Mouse (Mus musculus) liver, embryonic 16.5 days (tissue): Measurements from ENCODE around the gene Rph3a. TPM values are rescaled to one million over a fixed set of nuclear protein-coding genes. Genes with fewer than 3 reads are reported as not detected.
"Not testable (repeated sequence)": the region's sequence is repeated elsewhere in the genome, so short reads cannot be mapped to it uniquely, and the experiment has no call there.

Experiments
- ATAC-seq: fragments of 200-750 bp; cut with Nextera tagmentation; 2 replicates; pipeline ENCODE4 v1.8.0; 2017; ENCODE audit warnings: low read depth, mild to moderate bottlenecking, moderate number of reproducible peaks, moderate library complexity
- H3K27ac ChIP-seq: fragments of 300-500 bp; sonication (generic); 2 replicates; pipeline ENCODE4 v1.5.1; 2014; ENCODE audit warnings: mild to moderate bottlenecking, low read length
- H3K27me3 ChIP-seq: fragments of 300-500 bp; sonication (generic); 2 replicates; pipeline ENCODE4 v1.6.1; 2014; ENCODE audit warnings: low read depth, low read length, mixed read lengths; ENCODE audit not compliant: control insufficient read depth, insufficient read depth
- H3K36me3 ChIP-seq: fragments of 300-500 bp; sonication (generic); 2 replicates; pipeline ENCODE4 v1.6.1; 2014; ENCODE audit warnings: mild to moderate bottlenecking; ENCODE audit not compliant: control insufficient read depth, insufficient read depth
- H3K4me1 ChIP-seq: fragments of 300-500 bp; sonication (generic); 2 replicates; pipeline ENCODE4 v1.6.1; 2014; ENCODE audit warnings: low read depth, low read length, mixed read lengths; ENCODE audit not compliant: control insufficient read depth
- H3K4me2 ChIP-seq: fragments of 300-500 bp; sonication (generic); 2 replicates; pipeline ENCODE4 v1.6.1; 2014; ENCODE audit warnings: low read depth, low read length, mixed read lengths
- H3K4me3 ChIP-seq: fragments of 300-500 bp; sonication (generic); 2 replicates; pipeline ENCODE4 v1.5.1; 2014; ENCODE audit warnings: low read depth, mild to moderate bottlenecking, low read length
- H3K9ac ChIP-seq: fragments of 300-500 bp; sonication (generic); 2 replicates; pipeline ENCODE4 v1.6.1; 2014; ENCODE audit warnings: low read depth, low read length
- H3K9me3 ChIP-seq: fragments of 300-500 bp; sonication (generic); replicated peaks from 2 replicates; pipeline ENCODE4 v1.6.1; 2016; ENCODE audit warnings: low read length; ENCODE audit not compliant: control insufficient read depth
- WGBS: fragments of 180-500 bp; shearing (Covaris S2); extraction: QIAGEN DNeasy Blood & Tissue Kit; methylation state at CpG from one replicate; pipeline ENCODE4 v1.1.7; 2014; ENCODE audit not compliant: insufficient replicate concordance; 5-methylcytosine and 5-hydroxymethylcytosine counted together
- polyA plus RNA-seq: library from polyadenylated mRNA; unstranded; fragments of >200 nt; fragmentation: Nextera tagmentation; extraction: Ambion mirVana; gene quantifications from 2 replicates; pipeline ENCODE4 v1.2.1, GENCODE M21; 2015

Rph3a gene
- polyA plus RNA-seq, 1 experiment from 2014 or later, result not detected

DNA sequence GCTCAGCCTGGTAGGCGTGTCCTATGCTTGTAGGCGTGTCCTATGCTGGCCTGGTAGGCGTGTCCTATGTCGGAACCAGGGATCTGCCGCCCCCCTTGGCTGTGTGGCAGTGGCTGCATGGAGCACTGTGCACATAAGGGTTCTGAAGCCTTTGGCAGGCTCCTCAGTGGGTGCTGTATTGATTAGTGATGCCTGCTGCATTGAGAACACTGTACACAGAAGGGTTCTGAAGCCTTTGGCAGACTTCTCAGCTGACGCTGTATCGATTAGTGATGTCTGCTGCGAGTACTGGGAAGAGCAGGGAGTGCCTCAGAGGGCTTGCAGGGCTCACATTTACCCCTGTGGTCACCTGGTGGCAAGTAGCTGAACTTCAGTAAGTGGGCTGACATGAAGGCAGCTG lies 71.3 kb downstream of the Rph3a start:
- Histone ChIP-seq H3K4me1 (no peaks in the 10 kb centered on the region), H3K4me3 (no peak overlapping the region), H3K9ac (no peak overlapping the region), H3K9me3 (no peaks in the 10 kb centered on the region), H3K27me3 (no peaks in the 10 kb centered on the region), H3K36me3 (no peaks in the 10 kb centered on the region), H3K4me2 (no peak overlapping the region), H3K27ac (no peak overlapping the region)
- 22% methylated on average over 8 of the region's 8 CpGs for WGBS
- ATAC-seq, result no peak

DNA sequence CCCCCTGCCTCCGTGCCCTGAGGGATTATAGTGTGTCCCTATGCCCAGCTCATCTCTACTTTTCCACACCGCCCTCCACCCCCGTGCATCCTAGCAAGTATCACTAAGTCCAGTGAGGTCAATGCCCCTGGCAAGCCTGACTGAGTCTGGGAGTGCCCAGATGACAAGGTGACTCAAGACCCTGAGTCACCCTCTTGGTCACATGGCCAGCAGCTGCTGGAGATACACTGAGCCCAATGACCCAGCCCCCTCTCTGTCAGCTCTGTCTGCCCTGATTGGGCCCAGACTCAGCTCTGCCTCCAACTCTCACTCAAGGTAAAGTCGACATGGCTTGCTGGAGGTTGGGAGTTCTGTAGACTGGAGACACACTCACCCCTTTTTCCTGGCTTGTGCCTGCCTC lies 72.1 kb downstream of the Rph3a start:
- Histone ChIP-seq H3K9me3 (no peaks in the 10 kb centered on the region), H3K4me1 (no peaks in the 10 kb centered on the region), H3K36me3 (no peaks in the 10 kb centered on the region), H3K9ac (no peak overlapping the region), H3K27me3 (no peaks in the 10 kb centered on the region), H3K27ac (no peak overlapping the region), H3K4me2 (no peak overlapping the region), H3K4me3 (no peak overlapping the region)
- no peak for ATAC-seq
- 51% methylated on average over 4 of the region's 4 CpGs for WGBS

DNA sequence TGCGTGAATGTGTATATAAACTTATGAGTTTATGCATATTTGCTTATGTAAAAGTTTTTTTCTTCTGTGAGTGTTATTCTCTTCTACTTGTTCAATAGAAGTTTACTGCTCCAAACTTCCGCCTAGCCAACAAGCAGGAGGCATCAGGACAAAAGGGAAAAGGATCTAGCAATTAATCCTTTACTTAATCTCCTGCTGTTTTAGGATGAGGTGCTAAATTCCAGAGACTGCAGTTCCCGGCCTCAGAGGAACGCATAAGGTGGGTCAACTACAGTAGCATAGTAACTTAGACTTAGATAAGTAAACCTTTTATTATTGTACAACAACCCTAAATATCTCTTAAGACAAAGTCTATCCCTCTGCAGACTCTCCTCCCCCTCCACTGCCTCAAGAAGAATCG lies 75.9 kb downstream of the Rph3a start:
- H3K4me3 ChIP-seq, result no peak overlapping the region
- ATAC-seq, result no peak
- no peak overlapping the region for H3K4me2 ChIP-seq
- H3K9me3 ChIP-seq, result no peaks in the 10 kb centered on the region
- WGBS, result 26% methylated on average over 5 of the region's 5 CpGs
- H3K4me1 ChIP-seq, result no peaks in the 10 kb centered on the region
- no peaks in the 10 kb centered on the region for H3K27me3 ChIP-seq
- no peak overlapping the region for H3K9ac ChIP-seq
- H3K27ac ChIP-seq, result no peak overlapping the region
- H3K36me3 ChIP-seq, result no peaks in the 10 kb centered on the region

DNA sequence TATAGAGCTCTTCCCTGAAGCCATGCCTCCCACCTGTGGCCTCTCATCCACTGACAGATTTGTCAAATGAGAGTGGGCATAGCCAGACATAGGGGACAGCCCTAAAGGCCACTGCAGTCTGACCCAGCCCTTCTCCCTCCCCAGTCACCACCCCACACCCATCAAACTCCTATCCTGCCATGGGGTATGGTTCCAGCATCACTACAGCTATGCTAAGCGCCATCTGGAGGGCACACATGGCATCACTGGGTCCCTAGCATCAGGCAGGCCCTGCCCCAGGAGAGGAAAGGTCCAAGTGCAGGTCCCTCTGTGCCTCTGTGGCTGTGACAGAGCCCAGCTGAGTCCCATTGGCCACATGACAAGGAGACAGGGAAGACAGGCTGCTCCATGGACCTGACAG lies 82.9 kb downstream of the Rph3a start:
- no peak for ATAC-seq
- H3K27ac ChIP-seq, result no peak overlapping the region
- WGBS, result 11% methylated on average over 1 of the region's 1 CpGs
- H3K4me2 ChIP-seq, result no peak overlapping the region
- H3K9ac ChIP-seq, result no peak overlapping the region
- H3K36me3 ChIP-seq, result no peaks in the 10 kb centered on the region
- H3K9me3 ChIP-seq, result no peaks in the 10 kb centered on the region
- H3K27me3 ChIP-seq, result no peaks in the 10 kb centered on the region
- H3K4me3 ChIP-seq, result no peak overlapping the region
- H3K4me1 ChIP-seq, result no peaks in the 10 kb centered on the region

DNA sequence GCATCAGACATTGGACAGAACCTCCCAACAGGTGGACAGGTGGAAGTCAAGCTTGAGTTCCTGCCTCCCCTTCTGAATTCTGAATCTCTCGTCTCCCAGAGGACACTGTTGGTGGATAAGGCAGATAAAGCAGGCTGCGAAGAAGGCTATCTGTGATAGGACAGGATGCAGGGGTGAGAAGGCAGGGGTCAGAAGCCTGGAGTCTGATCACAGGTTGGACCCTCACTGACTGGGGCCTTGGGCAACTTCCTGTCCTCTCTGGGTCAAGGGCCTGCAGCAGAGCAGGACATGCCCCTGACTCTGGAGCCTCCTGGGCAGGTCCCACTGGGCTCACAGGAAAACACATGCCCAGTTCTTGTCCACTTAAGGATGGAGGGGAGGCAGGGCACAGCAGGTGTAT lies 83.6 kb downstream of the Rph3a start:
- WGBS, result 42% methylated on average over 2 of the region's 2 CpGs
- H3K36me3 ChIP-seq, H3K9me3 ChIP-seq, H3K4me1 ChIP-seq, ATAC-seq, H3K4me3 ChIP-seq, H3K27ac ChIP-seq, H3K27me3 ChIP-seq, H3K4me2 ChIP-seq, H3K9ac ChIP-seq: not testable (repeated sequence)

DNA sequence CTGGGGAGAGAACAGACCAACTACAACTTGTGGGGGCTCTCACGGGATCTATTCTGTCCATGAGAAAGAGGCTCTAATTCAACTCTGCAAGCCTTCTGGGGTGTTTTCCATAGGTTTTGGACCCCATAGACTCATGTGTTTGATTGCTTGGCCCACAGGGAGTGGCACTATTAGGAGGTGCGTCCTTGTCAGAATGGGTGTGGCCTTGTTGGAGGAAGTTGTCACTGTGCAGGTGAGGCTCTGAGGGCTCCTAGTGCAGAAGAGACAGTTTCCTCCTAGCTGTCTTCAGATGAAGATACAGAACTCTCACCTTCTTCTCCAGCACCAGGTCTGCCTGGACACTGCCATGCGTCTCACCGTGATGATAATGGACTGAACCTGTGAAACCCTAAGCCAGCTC lies 85.4 kb downstream of the Rph3a start:
- not testable (repeated sequence) for H3K4me2 ChIP-seq, H3K36me3 ChIP-seq, H3K4me1 ChIP-seq, H3K9ac ChIP-seq, H3K9me3 ChIP-seq, H3K27ac ChIP-seq, ATAC-seq, H3K4me3 ChIP-seq, H3K27me3 ChIP-seq
- WGBS, result 63% methylated on average over 4 of the region's 4 CpGs

DNA sequence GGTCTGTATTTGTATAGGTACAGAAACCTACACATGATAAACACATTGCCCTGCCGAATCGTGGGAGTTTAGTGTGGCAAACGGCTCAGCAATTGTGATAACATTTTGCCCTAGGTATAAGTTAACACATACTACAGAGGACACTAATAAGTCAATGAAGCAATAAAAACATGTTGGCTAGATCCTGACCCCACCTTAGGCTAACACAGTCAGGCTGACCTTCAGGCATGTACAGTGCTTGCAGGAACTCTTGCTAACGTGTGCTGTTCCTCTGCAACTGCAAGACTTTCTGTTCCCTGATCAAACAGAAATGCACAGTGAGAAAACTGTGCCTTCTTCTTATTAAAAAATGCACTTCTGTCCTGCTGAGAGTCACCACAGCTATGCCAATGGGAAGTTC lies 85.9 kb downstream of the Rph3a start:
- H3K27ac ChIP-seq, result no peak overlapping the region
- ATAC-seq, result no peak
- H3K36me3 ChIP-seq, result no peaks in the 10 kb centered on the region
- H3K27me3 ChIP-seq, result no peaks in the 10 kb centered on the region
- no peak overlapping the region for H3K4me3 ChIP-seq
- no peaks in the 10 kb centered on the region for H3K9me3 ChIP-seq
- no peak overlapping the region for H3K4me2 ChIP-seq
- WGBS, result 53% methylated on average over 4 of the region's 4 CpGs
- H3K9ac ChIP-seq, result no peak overlapping the region
- no peaks in the 10 kb centered on the region for H3K4me1 ChIP-seq

DNA sequence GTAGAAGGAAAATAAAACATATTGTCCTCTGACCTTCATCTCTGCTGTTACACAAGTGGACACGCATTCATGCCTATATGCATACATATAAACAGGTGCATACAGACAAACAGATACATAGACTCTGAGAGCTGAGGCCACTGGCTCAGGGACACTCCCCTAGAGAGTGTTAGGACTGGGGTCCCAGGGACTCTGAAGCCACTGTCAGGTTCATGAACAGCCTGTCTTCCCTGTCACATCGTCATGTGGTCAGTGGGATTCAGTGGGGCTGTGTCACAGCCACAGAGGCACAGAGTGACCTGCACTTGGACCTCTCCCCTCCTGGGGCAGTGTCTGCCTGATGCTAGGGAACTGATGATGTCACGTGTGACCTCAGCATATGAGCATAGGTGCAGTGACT lies 89.6 kb downstream of the Rph3a start:
- Histone ChIP-seq H3K4me2 (no peak overlapping the region), H3K27ac (no peak overlapping the region), H3K4me1 (no peaks in the 10 kb centered on the region), H3K9me3 (no peaks in the 10 kb centered on the region), H3K9ac (no peak overlapping the region), H3K27me3 (no peaks in the 10 kb centered on the region), H3K36me3 (no peaks in the 10 kb centered on the region), H3K4me3 (no peak overlapping the region)
- WGBS, result 50% methylated on average over 3 of the region's 3 CpGs
- no peak for ATAC-seq

DNA sequence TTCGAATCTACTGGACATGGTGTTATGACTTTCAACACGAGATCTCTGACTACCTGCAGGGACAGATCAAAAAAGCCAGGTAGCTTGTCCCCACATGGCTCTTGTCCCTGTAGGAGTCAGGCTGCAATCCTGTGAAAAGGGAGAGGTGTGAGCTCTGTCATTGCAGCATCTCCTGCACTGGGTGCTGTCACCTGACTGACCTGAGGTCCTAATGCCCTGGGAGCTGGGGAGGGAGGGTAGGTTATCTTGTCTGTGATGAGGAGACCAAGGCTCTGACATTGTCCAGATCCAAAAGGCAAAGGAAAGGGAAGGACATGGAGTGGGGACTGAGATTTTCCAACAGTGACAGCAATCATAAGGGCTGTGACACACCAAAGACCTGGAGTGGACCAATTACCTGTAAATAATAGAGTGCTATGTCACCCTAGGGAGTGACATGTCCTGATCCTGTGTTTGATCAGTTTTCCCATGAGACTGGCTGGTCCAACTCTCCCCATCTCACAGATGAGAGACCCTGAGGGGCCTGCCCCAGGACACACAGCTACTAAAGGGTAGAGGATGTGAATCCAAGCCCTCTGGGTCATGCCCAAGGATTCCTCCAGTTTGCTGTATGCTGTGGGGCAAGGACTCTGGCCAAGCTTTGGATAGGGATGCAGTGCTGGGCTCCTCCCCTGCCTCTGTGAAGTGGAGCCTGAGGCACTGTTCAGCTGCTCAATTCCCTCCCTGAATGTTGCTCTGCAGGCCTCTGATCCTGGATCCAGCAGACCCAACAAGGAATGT lies 90.5 kb downstream of the Rph3a start:
- not testable (repeated sequence) for ATAC-seq, H3K4me3 ChIP-seq, H3K27ac ChIP-seq, H3K9me3 ChIP-seq, H3K36me3 ChIP-seq, H3K9ac ChIP-seq, H3K27me3 ChIP-seq, H3K4me1 ChIP-seq, H3K4me2 ChIP-seq
- 44% methylated on average over 2 of the region's 2 CpGs for WGBS
